Mouse (Mus musculus): ENCODE data around the gene Cdadc1.

- TF ChIP-seq EP300 (IDR thresholded peaks at IDR 0.05; ENCODE audit: low read depth) (no peak), CTCF (IDR thresholded peaks at IDR 0.05; ENCODE audit: low read depth) (no peak)
Observed at GRCm38 (mm10) chr14:59624326-59624885, 26.6 kb upstream of the Cdadc1 start.

All from liver, postnatal 0 days (tissue).